Mouse (Mus musculus) cerebellum, postnatal 25 days (tissue): ENCODE results near the gene Nceh1.
A peak's percentile ranks its signal among the peaks of the same experiment; 100 is the strongest.
"Not testable (repeated sequence)": the region's sequence is repeated elsewhere in the genome, so short reads cannot be mapped to it uniquely, and the experiment has no call there.

Experiments
- DNase-seq, 2 experiments: peaks; one replicate each; pipeline ENCODE4 v3.0.0; 2021; ENCODE audit warnings: mixed read lengths in 2 of 2

Nceh1 gene

GRCm38 (mm10) chr3:27288301-27288700 lies 105.5 kb downstream of the Nceh1 start:
- no peak for DNase-seq

- no peak for DNase-seq
These were observed 106.1 kb downstream of the Nceh1 start for GRCm38 (mm10) chr3:27288909-27289308.

GRCm38 (mm10) chr3:27290285-27290684 lies 107.5 kb downstream of the Nceh1 start:
- no peak for DNase-seq

GRCm38 (mm10) chr3:27290945-27291344 lies 108.2 kb downstream of the Nceh1 start:
- not testable (repeated sequence) for DNase-seq

- not testable (repeated sequence) for DNase-seq
These were observed 108.6 kb downstream of the Nceh1 start for GRCm38 (mm10) chr3:27291411-27291810.

- no peak for DNase-seq
These were observed 111.0 kb downstream of the Nceh1 start for GRCm38 (mm10) chr3:27293645-27294385.

GRCm38 (mm10) chr3:27300451-27300850 lies 117.7 kb downstream of the Nceh1 start:
- no peak for DNase-seq

GRCm38 (mm10) chr3:27302339-27303022 lies 119.7 kb downstream of the Nceh1 start:
- no peak for DNase-seq

GRCm38 (mm10) chr3:27306815-27307214 lies 124.0 kb downstream of the Nceh1 start:
- no peak for DNase-seq

GRCm38 (mm10) chr3:27310973-27311372 lies 128.2 kb downstream of the Nceh1 start:
- peak in 1 of 2 experiments; percentile 10 for DNase-seq

- no peak for DNase-seq
These were observed 128.7 kb downstream of the Nceh1 start for GRCm38 (mm10) chr3:27311475-27311874.

- DNase-seq = no peak
These were observed 131.9 kb downstream of the Nceh1 start for GRCm38 (mm10) chr3:27314506-27315164.

GRCm38 (mm10) chr3:27316559-27317287 lies 134.0 kb downstream of the Nceh1 start, which contains the start of gene Tnfsf10:
Gene Tnfsf10 (plus strand): TSS chr3:27317028.
- no peak for DNase-seq

GRCm38 (mm10) chr3:27317288-27318024 lies 134.7 kb downstream of the Nceh1 start:
- DNase-seq = no peak

- DNase-seq = no peak
These were observed 136.9 kb downstream of the Nceh1 start for GRCm38 (mm10) chr3:27319650-27320049.

GRCm38 (mm10) chr3:27320613-27321495 lies 138.1 kb downstream of the Nceh1 start:
- no peak for DNase-seq

GRCm38 (mm10) chr3:27322591-27322990 lies 139.8 kb downstream of the Nceh1 start:
- DNase-seq = no peak

- no peak for DNase-seq
These were observed 140.8 kb downstream of the Nceh1 start for GRCm38 (mm10) chr3:27323551-27323950.

- DNase-seq = peak in 1 of 2 experiments; percentile 28
These were observed 143.9 kb downstream of the Nceh1 start for GRCm38 (mm10) chr3:27326633-27327191.

- no peak for DNase-seq
These were observed 147.9 kb downstream of the Nceh1 start for GRCm38 (mm10) chr3:27330706-27331105.
